In genomic region chr10:21470589-21470988, GRCm38 (mm10) we compare ENCODE assay signal across 11 mouse cellular contexts.
DNase-seq lines count a peak whose midpoint lies in the region; ATAC-seq and TF ChIP-seq lines count a peak whose summit lies in the region.
"Had no signal": no experiment of that assay in that cellular context is flagged by ENCODE, and none has a peak within 500 bp of the region (broad histone marks: within the 10 kb centered on the region; RNA-seq: fewer than 3 reads in every experiment).

No protein-coding gene starts in this region.

- no peaks in the 10 kb centered on the region for H3K36me3 ChIP-seq in forebrain, postnatal 0 days (ENCODE audit: insufficient read depth)
- no peaks in the 10 kb centered on the region for H3K36me3 ChIP-seq in forebrain, embryonic 10.5 days (replicated peaks)
- H3K36me3 ChIP-seq in kidney, embryonic 14.5 days (ENCODE audit: control insufficient read depth, insufficient read depth, low read length), result no peaks in the 10 kb centered on the region

- H3K9me3 ChIP-seq in forebrain, postnatal 0 days (ENCODE audit: low read length), result no peaks in the 10 kb centered on the region
- H3K9me3 ChIP-seq in forebrain, embryonic 10.5 days, result no peaks in the 10 kb centered on the region
- H3K9me3 ChIP-seq in kidney, embryonic 14.5 days (ENCODE audit: control insufficient read depth, low read length), result no peaks in the 10 kb centered on the region

- H3K4me2 ChIP-seq in forebrain, postnatal 0 days (ENCODE audit: low read depth), result peak overlapping the region; percentile 23; the same call in 1 of the 2 replicates
- H3K4me2 ChIP-seq in kidney, embryonic 14.5 days (replicated peaks; ENCODE audit: low read depth, low read length), result no peak overlapping the region

- no peak for TF ChIP-seq CTCF in forebrain, postnatal 0 days (IDR thresholded peaks at IDR 0.05; ENCODE audit: low read depth)
- no peak for TF ChIP-seq CTCF in left cerebral cortex, adult 2 months (IDR thresholded peaks at IDR 0.05)

- no peak overlapping the region for H3K4me3 ChIP-seq in forebrain, postnatal 0 days (ENCODE audit: low read depth, low read length)
- H3K4me3 ChIP-seq in forebrain, embryonic 10.5 days, result no peak overlapping the region
- peak overlapping the region; percentile 43 for H3K4me3 ChIP-seq in left cerebral cortex, adult 2 months
- H3K4me3 ChIP-seq in kidney, embryonic 14.5 days (ENCODE audit: low read length), result no peak overlapping the region

- H3K27ac ChIP-seq in forebrain, postnatal 0 days (ENCODE audit: low read depth, low read length), result no peak overlapping the region
- H3K27ac ChIP-seq in forebrain, embryonic 10.5 days, result no peak overlapping the region
- peak overlapping the region; percentile 80 for H3K27ac ChIP-seq in left cerebral cortex, adult 2 months
- H3K27ac ChIP-seq in kidney, embryonic 14.5 days (ENCODE audit: low read depth, low read length), result no peak overlapping the region

- intact Hi-C loops in left cerebral cortex, adult 2 months (cut with DNase I), result no loop called here

- H3K9ac ChIP-seq in forebrain, postnatal 0 days, result no peak overlapping the region
- H3K9ac ChIP-seq in kidney, embryonic 14.5 days (ENCODE audit: low read depth, low read length), result no peak overlapping the region

- WGBS in forebrain, postnatal 0 days, result 63% methylated on average over 20 of the region's 20 CpGs
- WGBS in forebrain, embryonic 10.5 days, result 82% methylated on average over 20 of the region's 20 CpGs
- 81% methylated on average over 20 of the region's 20 CpGs for WGBS in kidney, embryonic 14.5 days

- no peaks in the 10 kb centered on the region for H3K27me3 ChIP-seq in forebrain, postnatal 0 days (ENCODE audit: insufficient read depth, low read length)
- peaks cover 42% of the 10 kb centered on the region for H3K27me3 ChIP-seq in forebrain, embryonic 10.5 days (ENCODE audit: poor library complexity, severe bottlenecking)
- no peaks in the 10 kb centered on the region for H3K27me3 ChIP-seq in kidney, embryonic 14.5 days (ENCODE audit: control insufficient read depth, insufficient read depth, low read length)

- no peak for DNase-seq in forebrain, postnatal 0 days
- no peak for DNase-seq in forebrain, embryonic 10.5 days (ENCODE audit: extremely low spot score, low spot score)
- peak; percentile 21 for DNase-seq in thymus, postnatal 25 days
- DNase-seq in thymus, postnatal 14 days, result no peak
- peak in 1 of 2 experiments; percentile 42 for DNase-seq in left cerebral cortex, adult 2 months (ENCODE audit: extremely low spot score in 1 of 2, low spot score in 2 of 2)
- DNase-seq: heart, adult 18-20 months; heart, postnatal 14 days had no signal

- H3K4me1 ChIP-seq in forebrain, postnatal 0 days (ENCODE audit: insufficient read depth), result no peaks in the 10 kb centered on the region
- peaks cover 29% of the 10 kb centered on the region for H3K4me1 ChIP-seq in forebrain, embryonic 10.5 days
- H3K4me1 ChIP-seq in kidney, embryonic 14.5 days (ENCODE audit: control insufficient read depth, insufficient read depth, low read length), result no peaks in the 10 kb centered on the region

- ATAC-seq in forebrain, postnatal 0 days, result peak; percentile 44
- no peak for ATAC-seq in megakaryocyte, adult 5-6 weeks (ENCODE audit: poor library complexity, severe bottlenecking)
- ATAC-seq in kidney, embryonic 14.5 days (ENCODE audit: low FRiP score, low TSS enrichment), result no peak
- no peak for ATAC-seq in erythroid progenitor cell, adult 5-6 weeks (replicated peaks; ENCODE audit: low FRiP score, poor library complexity, severe bottlenecking)
- ATAC-seq: midbrain, embryonic 16.5 days had no signal
